Mouse (Mus musculus): ENCODE data around the gene Nap1l4. TPM values are rescaled to one million over a fixed set of nuclear protein-coding genes. Genes with fewer than 3 reads are reported as not detected.

Nap1l4 gene
- total RNA-seq, 4 experiments from 2014 or later = 172 to 189 (median 180) TPM

GRCm38 (mm10) chr7:143514416-143514768 lies 34.5 kb downstream of the Nap1l4 start:
- no peak for DNase-seq (ENCODE audit: low spot score)

GRCm38 (mm10) chr7:143513763-143514415 lies 35.0 kb downstream of the Nap1l4 start:
- peak; percentile 41 for DNase-seq (ENCODE audit: low spot score)

GRCm38 (mm10) chr7:143511335-143511712 lies 37.6 kb downstream of the Nap1l4 start:
- DNase-seq (ENCODE audit: low spot score) = no peak

GRCm38 (mm10) chr7:143510593-143511334 lies 38.1 kb downstream of the Nap1l4 start:
- no peak for DNase-seq (ENCODE audit: low spot score)

GRCm38 (mm10) chr7:143509566-143509965 lies 39.3 kb downstream of the Nap1l4 start:
- no peak for DNase-seq (ENCODE audit: low spot score)

GRCm38 (mm10) chr7:143506675-143507074 lies 42.2 kb downstream of the Nap1l4 start:
- peak; percentile 57 for DNase-seq (ENCODE audit: low spot score)

GRCm38 (mm10) chr7:143506271-143506670 lies 42.6 kb downstream of the Nap1l4 start:
- DNase-seq (ENCODE audit: low spot score) = no peak

- DNase-seq (ENCODE audit: low spot score) = peak; percentile 74
Observed at GRCm38 (mm10) chr7:143505823-143506222, 43.1 kb downstream of the Nap1l4 start.

- DNase-seq (ENCODE audit: low spot score) = no peak
Observed at GRCm38 (mm10) chr7:143505411-143505810, 43.5 kb downstream of the Nap1l4 start.

- DNase-seq (ENCODE audit: low spot score) = no peak
Observed at GRCm38 (mm10) chr7:143503926-143504325, 45.0 kb downstream of the Nap1l4 start.

- no peak for DNase-seq (ENCODE audit: low spot score)
Observed at GRCm38 (mm10) chr7:143502418-143503200, 46.3 kb downstream of the Nap1l4 start, which contains the start of gene Phlda2. TSS of gene Phlda2 (minus strand) at chr7:143503150.

GRCm38 (mm10) chr7:143501643-143502417 lies 47.1 kb downstream of the Nap1l4 start:
- peak; percentile 43 for DNase-seq (ENCODE audit: low spot score)

GRCm38 (mm10) chr7:143500912-143501311 lies 48.0 kb downstream of the Nap1l4 start:
- no peak for DNase-seq (ENCODE audit: low spot score)

GRCm38 (mm10) chr7:143498584-143498983 lies 50.3 kb downstream of the Nap1l4 start:
- no peak for DNase-seq (ENCODE audit: low spot score)

- no peak for DNase-seq (ENCODE audit: low spot score)
Observed at GRCm38 (mm10) chr7:143495104-143495961, 53.6 kb downstream of the Nap1l4 start.

- no peak for DNase-seq (ENCODE audit: low spot score)
Observed at GRCm38 (mm10) chr7:143493616-143494126, 55.2 kb downstream of the Nap1l4 start.

- DNase-seq (ENCODE audit: low spot score) = no peak
Observed at GRCm38 (mm10) chr7:143489735-143490134, 59.2 kb downstream of the Nap1l4 start.

GRCm38 (mm10) chr7:143482541-143482940 lies 66.4 kb downstream of the Nap1l4 start:
- DNase-seq (ENCODE audit: low spot score) = no peak

- DNase-seq (ENCODE audit: low spot score) = no peak
Observed at GRCm38 (mm10) chr7:143481806-143482387, 67.0 kb downstream of the Nap1l4 start.

- peak; percentile 47 for DNase-seq (ENCODE audit: low spot score)
Observed at GRCm38 (mm10) chr7:143480498-143480897, 68.4 kb downstream of the Nap1l4 start.
